Mouse (Mus musculus) layer of hippocampus, postnatal 25 days (tissue): ENCODE measurements around the gene Elf1. TPM values are rescaled to one million over a fixed set of nuclear protein-coding genes. Genes with fewer than 3 reads are reported as not detected.
"Not testable (repeated sequence)": the region's sequence is repeated elsewhere in the genome, so short reads cannot be mapped to it uniquely, and the experiment has no call there.

ENCODE experiments used
- DNase-seq, 2 experiments: peaks; one replicate each; pipeline ENCODE4 v3.0.0; 2022; ENCODE audit warnings: mixed read lengths in 2 of 2, low spot score in 1 of 2; ENCODE audit errors: extremely low spot score in 1 of 2
- total RNA-seq, 2 experiments: library from RNA; stranded (reverse); gene quantifications; 2 replicates each; pipeline ENCODE4 v1.2.3; 2021

The Elf1 gene
- total RNA-seq, 2 experiments from 2014 or later: 4.8 to 5.7 TPM

- no peak for DNase-seq
These were observed 38.6 kb downstream of the Elf1 start for GRCm38 (mm10) chr14:79519663-79519975.

DNA sequence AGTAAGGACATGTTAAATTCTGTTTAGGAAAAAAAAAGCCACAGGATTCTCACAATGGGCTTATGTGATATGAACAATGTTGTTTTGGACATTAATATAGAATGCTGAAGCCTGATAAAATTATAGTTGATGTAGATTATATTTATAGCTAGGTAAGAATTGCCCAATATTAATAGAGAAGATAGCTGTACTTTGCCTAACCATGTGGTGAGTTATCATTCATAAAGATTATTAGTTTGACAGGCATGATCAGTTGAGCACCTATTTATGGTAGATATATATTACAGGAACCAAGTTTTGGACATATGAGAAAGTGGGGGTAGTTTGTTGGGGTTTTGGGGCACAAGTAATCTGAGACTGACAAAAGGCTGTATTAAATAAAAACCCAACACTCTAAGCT, 39.6 kb downstream of the Elf1 start:
- DNase-seq: no peak

DNA sequence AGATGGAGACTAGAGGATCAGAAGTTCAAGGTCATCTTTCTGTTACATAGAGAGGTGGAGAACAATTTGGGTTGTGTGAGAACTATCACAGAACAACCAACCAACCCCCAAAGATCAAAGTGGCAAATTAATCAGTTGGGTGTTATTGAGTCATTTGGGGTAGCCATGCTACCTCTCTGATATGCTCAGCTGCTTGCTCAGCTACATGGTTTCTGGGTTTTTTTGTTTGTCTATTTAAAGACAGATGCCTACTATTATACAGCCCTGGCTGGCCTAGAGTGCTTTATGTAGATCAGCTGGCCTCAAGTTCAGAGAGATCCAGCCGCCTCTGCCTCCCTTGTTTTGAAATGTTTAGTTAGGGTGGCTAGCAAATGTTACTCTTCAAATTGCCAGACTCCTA, 40.1 kb downstream of the Elf1 start:
- DNase-seq: no peak

DNA sequence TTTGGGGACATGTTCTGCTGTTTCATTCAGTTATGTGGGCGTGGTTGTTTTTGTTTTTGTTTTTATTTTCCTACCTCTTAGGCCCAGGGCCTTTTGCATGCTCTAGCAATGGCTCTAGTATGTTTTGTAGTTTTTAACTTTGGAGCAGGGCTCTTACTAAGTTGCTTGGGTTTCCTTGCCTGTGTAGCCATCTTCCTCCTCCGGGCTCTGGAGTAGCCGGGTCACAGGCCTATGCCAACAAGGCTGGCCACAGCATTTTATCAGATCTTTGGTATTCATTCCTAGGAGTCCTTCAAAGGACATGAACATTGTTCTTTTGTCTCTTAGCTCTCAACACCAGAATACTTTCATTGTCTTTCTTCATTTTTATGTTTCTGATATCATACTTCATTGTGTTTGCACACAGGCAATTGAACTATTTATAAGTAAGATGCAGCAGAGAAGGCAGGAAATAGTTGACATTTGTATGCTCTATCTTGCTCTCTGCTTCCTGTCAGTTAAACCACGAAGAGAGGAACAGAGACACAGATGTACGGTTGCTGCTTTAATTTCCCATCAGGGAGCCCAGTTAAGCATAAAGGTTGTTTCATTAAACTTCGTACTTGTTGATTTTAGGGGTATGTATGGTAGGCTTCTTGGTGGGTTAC, 40.6 kb downstream of the Elf1 start:
- no peak for DNase-seq

GRCm38 (mm10) chr14:79522387-79522786, 41.4 kb downstream of the Elf1 start:
- no peak for DNase-seq

DNA sequence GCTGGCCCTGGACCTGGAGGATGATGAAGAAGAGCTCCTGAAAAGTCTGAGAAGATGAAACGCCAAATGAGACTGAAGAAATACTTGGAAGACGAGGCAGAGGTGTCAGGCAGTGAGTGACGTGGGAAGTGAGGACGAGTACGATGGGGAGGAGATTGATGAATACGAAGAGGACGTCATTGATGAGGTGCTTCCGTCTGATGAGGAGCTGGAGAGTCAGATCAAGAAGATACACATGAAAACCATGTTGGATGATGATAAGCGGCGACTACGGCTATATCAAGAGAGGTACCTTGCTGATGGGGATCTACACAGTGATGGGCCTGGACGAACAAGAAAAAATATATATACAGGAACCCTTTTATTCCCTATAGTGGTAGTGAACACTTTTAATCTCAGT, 45.1 kb downstream of the Elf1 start:
- DNase-seq: not testable (repeated sequence)

DNA sequence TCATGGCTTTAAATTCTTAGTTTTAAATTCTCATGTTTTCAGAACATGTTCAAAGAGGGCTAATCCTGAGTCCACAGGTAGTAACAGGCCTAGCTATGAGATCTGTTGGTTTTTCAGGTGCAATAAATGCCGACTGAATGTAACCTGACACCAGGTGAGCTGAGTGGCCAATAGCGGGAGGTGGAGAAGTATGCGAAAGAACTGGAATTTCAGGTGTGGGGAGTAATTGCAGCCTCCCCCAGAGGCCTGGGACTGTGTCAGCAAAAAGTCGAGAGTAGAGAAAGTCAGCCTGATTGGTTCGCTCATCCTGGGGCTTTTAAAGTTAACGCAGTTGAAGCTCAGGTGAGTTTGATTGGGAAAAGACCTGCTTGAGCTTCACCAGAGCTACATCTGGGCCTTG, 46.7 kb downstream of the Elf1 start:
- DNase-seq: no peak

DNA sequence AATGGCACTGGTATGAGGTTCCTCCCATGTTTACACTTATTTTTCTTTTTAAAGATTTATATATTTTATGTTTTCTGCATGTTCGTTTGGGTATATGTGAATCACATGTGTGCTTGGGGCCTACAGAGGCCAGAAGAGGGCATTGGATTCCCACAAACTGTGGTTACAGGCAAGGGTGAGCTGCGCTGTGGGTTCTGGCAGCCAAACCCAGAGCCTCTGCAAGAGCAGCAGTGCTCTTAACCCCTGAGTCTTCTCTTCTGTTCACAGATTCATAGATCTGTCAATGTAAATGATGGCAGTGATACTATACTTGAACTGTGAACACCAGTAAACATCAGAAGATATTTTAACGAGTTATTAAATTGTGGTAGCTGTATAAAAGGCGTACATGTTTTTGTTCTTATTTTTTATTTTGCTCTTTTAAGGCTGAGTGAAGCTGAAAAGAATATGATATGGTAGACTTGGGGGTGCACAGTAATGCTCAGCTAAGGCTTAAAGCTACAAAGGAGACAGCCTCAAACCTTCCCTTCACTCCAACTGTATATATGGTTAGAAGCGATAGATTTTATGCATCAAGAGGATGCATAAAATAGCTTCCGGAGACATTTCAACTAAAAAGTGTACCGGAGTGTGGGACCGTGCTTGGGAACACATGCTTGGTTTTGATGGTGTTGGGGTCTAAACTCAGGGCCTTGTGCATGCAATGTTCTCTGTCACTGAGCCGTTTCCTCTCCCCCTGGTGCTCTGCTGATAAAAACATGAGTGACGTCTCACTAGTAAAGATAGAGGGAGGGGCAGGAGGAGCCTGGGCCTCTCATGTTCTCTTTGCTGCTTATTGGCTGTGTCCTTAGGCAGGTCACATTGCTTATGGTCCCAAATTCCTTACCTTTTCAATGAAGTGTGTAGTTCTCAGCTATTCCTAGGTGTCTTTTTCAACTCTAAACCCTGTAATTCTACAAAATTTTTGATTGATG, 48.9 kb downstream of the Elf1 start:
- DNase-seq: no peak

DNA sequence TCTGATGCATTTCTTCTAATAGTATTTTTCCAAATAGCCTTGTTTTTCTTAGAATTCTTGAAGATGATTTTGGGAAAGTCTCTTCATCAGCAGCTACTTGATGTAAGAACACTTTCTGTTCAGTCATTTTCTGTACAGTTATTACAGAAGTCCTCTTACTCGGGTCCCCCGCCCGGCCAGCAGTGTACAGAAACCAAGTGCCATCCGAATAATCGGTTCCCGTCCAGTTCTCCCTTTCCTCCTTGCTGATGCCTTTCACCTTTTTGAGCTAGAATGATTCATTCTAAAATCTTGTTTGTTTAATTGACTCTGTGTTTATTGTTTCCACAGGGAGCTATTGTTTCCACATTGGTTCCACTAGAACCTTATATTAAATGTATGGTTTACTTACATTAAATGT, 49.8 kb downstream of the Elf1 start:
- DNase-seq: no peak

GRCm38 (mm10) chr14:79532036-79532776, 51.2 kb downstream of the Elf1 start:
- DNase-seq: no peak

GRCm38 (mm10) chr14:79533350-79533749, 52.4 kb downstream of the Elf1 start:
- DNase-seq: no peak

GRCm38 (mm10) chr14:79534206-79534605, 53.2 kb downstream of the Elf1 start:
- no peak for DNase-seq

DNA sequence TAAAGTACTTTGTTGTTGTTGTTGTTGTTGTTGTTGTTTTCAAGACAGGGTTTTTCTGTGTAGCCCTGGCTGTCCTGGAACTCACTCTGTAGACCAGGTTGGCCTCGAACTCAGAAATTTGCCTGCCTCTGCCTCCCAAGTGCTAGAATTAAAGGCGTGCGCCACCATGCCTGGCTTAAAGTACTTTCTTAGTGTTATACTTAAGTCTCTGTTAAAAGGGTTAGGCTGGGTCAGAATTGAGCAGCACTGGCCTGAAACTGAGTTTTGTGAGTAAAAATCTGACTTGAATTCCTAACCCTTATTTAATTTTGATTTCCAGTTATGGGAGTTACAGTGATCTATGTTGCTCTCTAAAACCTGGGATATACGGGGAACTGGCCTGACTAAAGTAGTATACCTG, 53.7 kb downstream of the Elf1 start:
- DNase-seq: not testable (repeated sequence)

- DNase-seq: no peak
These were observed 54.3 kb downstream of the Elf1 start for GRCm38 (mm10) chr14:79535318-79535717.

DNA sequence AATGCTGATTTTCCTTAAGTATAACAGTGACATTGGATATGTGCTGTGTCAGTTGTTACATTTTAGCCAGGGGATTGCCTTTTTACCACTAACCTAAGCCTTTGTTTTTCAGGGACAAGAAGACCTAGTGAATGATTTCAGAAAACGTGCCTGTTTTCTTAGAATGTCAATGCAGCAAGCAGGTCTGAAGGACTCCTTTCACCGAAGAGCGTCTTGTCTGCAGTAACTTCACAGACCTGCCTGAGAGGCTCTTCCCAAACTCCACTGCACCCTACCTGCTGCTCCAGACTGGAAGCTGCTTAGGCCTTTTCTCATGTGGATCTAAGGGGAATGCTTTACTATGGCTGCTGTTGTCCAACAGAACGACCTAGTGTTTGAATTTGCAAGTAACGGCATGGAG, 55.0 kb downstream of the Elf1 start:
- no peak for DNase-seq

DNA sequence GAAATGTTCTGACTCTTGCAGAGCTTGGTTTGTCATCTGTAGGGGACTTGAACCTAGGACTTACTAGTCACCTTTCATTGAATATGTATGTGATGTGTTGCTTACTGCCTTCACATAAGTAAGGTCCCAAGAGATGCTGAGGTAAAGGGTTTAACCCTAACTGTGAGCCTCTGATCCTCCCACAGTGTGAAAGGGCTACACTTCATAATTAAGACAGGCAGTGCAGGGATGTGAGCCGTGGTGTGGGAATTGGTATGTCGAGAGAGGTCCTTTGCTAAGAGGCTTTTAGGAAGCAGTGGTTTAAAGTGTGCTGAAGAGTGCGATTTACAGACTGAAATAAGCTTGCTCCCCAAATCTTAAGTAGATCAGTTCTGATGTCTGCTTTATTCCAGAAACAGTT, 55.8 kb downstream of the Elf1 start:
- DNase-seq: no peak

DNA sequence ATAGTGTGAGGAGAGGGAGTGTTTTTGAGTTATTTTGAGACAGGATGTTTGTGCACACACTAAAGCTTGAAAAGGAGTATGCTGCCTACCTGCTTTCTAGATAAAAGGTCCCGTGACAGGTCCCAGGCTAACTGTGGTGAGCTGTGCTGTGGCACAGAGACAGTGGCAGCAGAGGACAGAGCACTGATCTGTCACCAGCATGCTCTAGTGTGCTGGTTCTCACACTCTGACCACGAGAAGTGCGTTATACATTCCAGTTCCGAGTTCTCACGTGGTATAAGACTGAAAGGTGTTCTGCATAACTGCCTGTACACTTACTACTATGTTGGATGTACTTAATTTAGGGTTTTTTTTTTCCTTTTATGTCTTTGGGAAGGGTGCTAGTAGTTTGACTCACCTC, 56.5 kb downstream of the Elf1 start:
- DNase-seq: no peak

GRCm38 (mm10) chr14:79537921-79538320, 56.9 kb downstream of the Elf1 start:
- DNase-seq: no peak

DNA sequence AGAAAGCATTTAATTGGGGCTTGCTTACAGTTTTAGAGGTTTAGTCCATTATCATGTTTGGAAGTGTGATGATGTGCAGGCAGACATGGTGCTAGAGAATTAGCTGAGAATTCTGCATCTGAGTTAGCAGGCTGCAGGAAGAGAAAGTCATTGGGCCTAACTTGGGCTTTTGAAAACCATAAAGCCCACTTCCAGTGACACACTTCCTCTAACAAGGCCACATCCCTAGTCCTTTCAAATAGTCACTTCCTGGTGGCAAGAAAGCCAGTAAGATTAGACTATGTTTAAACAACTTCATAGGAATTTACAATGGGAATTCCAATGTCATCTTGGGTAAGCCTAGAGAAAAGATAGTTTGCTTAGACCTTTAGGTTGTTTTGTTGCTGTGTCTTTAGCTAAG, 60.6 kb downstream of the Elf1 start:
- no peak for DNase-seq

DNA sequence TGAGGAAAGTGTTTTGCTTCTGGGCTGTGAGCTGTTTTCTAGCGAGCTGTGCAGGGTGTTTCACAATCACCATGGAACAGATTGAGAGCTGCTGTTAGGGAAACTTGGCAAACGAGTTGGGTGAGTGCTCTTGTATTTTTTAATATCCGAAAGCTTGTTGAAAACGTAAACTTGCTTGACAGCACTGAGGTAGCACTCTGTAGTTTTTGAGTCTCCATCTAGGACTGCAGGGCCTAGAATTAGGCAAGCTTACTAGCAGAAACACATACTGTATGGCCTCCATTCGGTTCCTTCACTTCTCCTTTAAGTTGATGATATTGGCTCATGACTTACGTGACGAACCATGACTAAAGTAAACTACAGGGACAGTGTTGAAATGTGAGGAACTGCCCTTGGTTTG, 68.3 kb downstream of the Elf1 start:
- DNase-seq: peak in 1 of 2 experiments; percentile 8

GRCm38 (mm10) chr14:79551929-79552328, 70.9 kb downstream of the Elf1 start:
- no peak for DNase-seq
